In the genomic region with DNA sequence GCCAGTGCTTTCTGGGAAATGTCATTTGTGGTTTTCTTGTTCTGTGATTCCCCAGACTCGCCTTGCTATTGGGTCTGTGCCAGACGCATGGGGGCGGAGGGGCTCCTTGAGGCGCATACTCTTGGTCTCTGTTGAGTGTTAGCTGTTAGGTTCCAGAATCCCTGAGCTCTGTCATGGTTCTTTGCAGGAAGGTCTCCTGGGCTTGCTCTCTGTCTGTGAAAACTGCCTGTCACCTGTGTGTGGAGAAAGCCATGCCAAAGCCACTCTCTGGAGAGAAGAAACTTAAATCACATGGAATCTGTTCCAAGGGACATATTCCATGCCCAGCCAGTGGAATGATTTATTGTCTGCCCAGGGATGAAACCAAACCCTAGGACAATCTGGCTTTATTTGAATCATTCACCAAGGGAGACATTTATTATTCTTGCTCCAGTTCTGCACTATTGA, we compare ENCODE assay signal across 8 mouse cellular contexts.
DNase-seq lines count a peak whose midpoint lies in the region; ATAC-seq and TF ChIP-seq lines count a peak whose summit lies in the region.

No protein-coding gene starts in this region.

- H3K27ac ChIP-seq in lung, embryonic 15.5 days, result peak overlapping the region; percentile 87
- H3K27ac ChIP-seq in heart, embryonic 12.5 days (ENCODE audit: poor library complexity, severe bottlenecking), result peak overlapping the region; percentile 85
- H3K27ac ChIP-seq in limb, embryonic 14.5 days (replicated peaks; ENCODE audit: low read depth, low read length), result no peak overlapping the region
- peak overlapping the region; percentile 29; the same call in 1 of the 2 replicates for H3K27ac ChIP-seq in stomach, embryonic 14.5 days (ENCODE audit: low read length)

- no peak overlapping the region for H3K9ac ChIP-seq in lung, embryonic 15.5 days
- H3K9ac ChIP-seq in heart, embryonic 12.5 days, result no peak overlapping the region
- H3K9ac ChIP-seq in limb, embryonic 14.5 days (ENCODE audit: low read depth, low read length, severe bottlenecking), result no peak overlapping the region
- H3K9ac ChIP-seq in stomach, embryonic 14.5 days (replicated peaks; ENCODE audit: low read depth, low read length), result no peak overlapping the region

- ATAC-seq in lung, embryonic 15.5 days (ENCODE audit: borderline replicate concordance, extremely low read depth, low FRiP score, low TSS enrichment), result peak; percentile 62; the same call in 1 of the 2 replicates
- peak; percentile 81 for ATAC-seq in heart, embryonic 12.5 days (ENCODE audit: insufficient number of reproducible peaks, low FRiP score)
- ATAC-seq in limb, embryonic 14.5 days (ENCODE audit: low FRiP score, low read depth), result peak; percentile 23; the same call in 1 of the 2 replicates
- peak; percentile 43; the same call in 1 of the 2 replicates for ATAC-seq in stomach, embryonic 14.5 days (ENCODE audit: insufficient number of reproducible peaks, insufficient read depth, low FRiP score, low read depth)

- 10% methylated on average over 4 of the region's 4 CpGs for WGBS in lung, embryonic 15.5 days
- WGBS in lung, adult 2 months, result 31% methylated on average over 4 of the region's 4 CpGs
- WGBS in heart, embryonic 12.5 days, result 3% methylated on average over 4 of the region's 4 CpGs
- WGBS in limb, embryonic 14.5 days, result 21% methylated on average over 4 of the region's 4 CpGs
- WGBS in stomach, embryonic 14.5 days, result 9% methylated on average over 4 of the region's 4 CpGs

- no peak for TF ChIP-seq CTCF in lung, adult 2 months (IDR thresholded peaks at IDR 0.05; ENCODE audit: insufficient read depth, low read length)

- H3K36me3 ChIP-seq in lung, embryonic 15.5 days, result no peaks in the 10 kb centered on the region
- no peaks in the 10 kb centered on the region for H3K36me3 ChIP-seq in heart, embryonic 12.5 days
- no peaks in the 10 kb centered on the region for H3K36me3 ChIP-seq in limb, embryonic 14.5 days (ENCODE audit: control insufficient read depth, insufficient read depth, low read length)
- no peaks in the 10 kb centered on the region for H3K36me3 ChIP-seq in stomach, embryonic 14.5 days (ENCODE audit: control insufficient read depth, insufficient read depth, low read length)

- no peak overlapping the region for H3K4me3 ChIP-seq in lung, embryonic 15.5 days
- H3K4me3 ChIP-seq in lung, adult 2 months (replicated peaks; ENCODE audit: extremely low read depth, low read depth, low read length), result no peak overlapping the region
- H3K4me3 ChIP-seq in heart, embryonic 12.5 days, result no peak overlapping the region
- no peak overlapping the region for H3K4me3 ChIP-seq in limb, embryonic 14.5 days (replicated peaks; ENCODE audit: low read length)
- H3K4me3 ChIP-seq in stomach, embryonic 14.5 days (ENCODE audit: low read depth, low read length), result no peak overlapping the region

- H3K9me3 ChIP-seq in lung, embryonic 15.5 days, result no peaks in the 10 kb centered on the region
- no peaks in the 10 kb centered on the region for H3K9me3 ChIP-seq in heart, embryonic 12.5 days (replicated peaks)
- no peaks in the 10 kb centered on the region for H3K9me3 ChIP-seq in limb, embryonic 14.5 days (ENCODE audit: control insufficient read depth, low read length)
- no peaks in the 10 kb centered on the region for H3K9me3 ChIP-seq in stomach, embryonic 14.5 days (ENCODE audit: control insufficient read depth, low read depth, low read length)

- no peak for DNase-seq in lung, adult 2 months
- DNase-seq in cerebellum, adult 18-20 months, result peak; percentile 10 to 25
- DNase-seq in limb, embryonic 14.5 days (ENCODE audit: low spot score), result peak; percentile 23
- DNase-seq in right cerebral cortex, postnatal 14 days, result no peak
- no peak for DNase-seq in left cerebral cortex, postnatal 25 days (ENCODE audit: low spot score in 2 of 2)

- peaks cover 21% of the 10 kb centered on the region for H3K4me1 ChIP-seq in lung, embryonic 15.5 days
- H3K4me1 ChIP-seq in lung, adult 2 months (ENCODE audit: control insufficient read depth, insufficient read depth, low read length), result 0 out of 2 replicates have a peak, but pooled peaks cover 4% of the 10 kb centered on the region
- peaks cover 28% of the 10 kb centered on the region for H3K4me1 ChIP-seq in heart, embryonic 12.5 days (replicated peaks)
- peaks cover 22% of the 10 kb centered on the region for H3K4me1 ChIP-seq in limb, embryonic 14.5 days (ENCODE audit: control insufficient read depth, insufficient read depth, low read length)
- peaks cover 16% of the 10 kb centered on the region for H3K4me1 ChIP-seq in stomach, embryonic 14.5 days (ENCODE audit: control insufficient read depth, insufficient read depth, low read length)

- TF ChIP-seq POLR2A in lung, adult 2 months (IDR thresholded peaks at IDR 0.05; ENCODE audit: borderline replicate concordance, extremely low read depth, low read depth, low read length), result no peak
- no peak for TF ChIP-seq POLR2A in limb, embryonic 14.5 days (IDR thresholded peaks at IDR 0.05; ENCODE audit: borderline replicate concordance, extremely low read depth, insufficient read depth, insufficient read length)

- no peaks in the 10 kb centered on the region for H3K27me3 ChIP-seq in lung, embryonic 15.5 days
- no peaks in the 10 kb centered on the region for H3K27me3 ChIP-seq in heart, embryonic 12.5 days (replicated peaks)
- no peaks in the 10 kb centered on the region for H3K27me3 ChIP-seq in limb, embryonic 14.5 days (ENCODE audit: control insufficient read depth, insufficient read depth, low read length)
- H3K27me3 ChIP-seq in stomach, embryonic 14.5 days (ENCODE audit: control insufficient read depth, insufficient read depth, low read length), result no peaks in the 10 kb centered on the region

- H3K4me2 ChIP-seq in lung, embryonic 15.5 days, result no peak overlapping the region; the same call in 1 of the 2 replicates
- peak overlapping the region; percentile 54 for H3K4me2 ChIP-seq in heart, embryonic 12.5 days
- peak overlapping the region; percentile 35; the same call in 1 of the 2 replicates for H3K4me2 ChIP-seq in limb, embryonic 14.5 days (replicated peaks; ENCODE audit: low read depth, low read length, severe bottlenecking)
- H3K4me2 ChIP-seq in stomach, embryonic 14.5 days (replicated peaks; ENCODE audit: low read depth, low read length), result peak overlapping the region; percentile 13; the same call in 1 of the 2 replicates

- intact Hi-C loops in left cerebral cortex, postnatal 25 days (cut with DNase I), result no loop called here

Comparison
In these comparisons a context has a peak if more than half of its experiments do, and no peak if none do; other contexts are left out.
1. ATAC-seq: peak in every context shown above with its lines; median percentile 81 in heart, embryonic 12.5 days; 62 in lung, embryonic 15.5 days; 43 in stomach, embryonic 14.5 days; 23 in limb, embryonic 14.5 days.
2. DNase-seq: peak in cerebellum, adult 18-20 months (2 of 2) and limb, embryonic 14.5 days (single experiment); none in lung, adult 2 months (single experiment), right cerebral cortex, postnatal 14 days (single experiment) and left cerebral cortex, postnatal 25 days (0 of 2).